Mouse (Mus musculus): ENCODE measurements around the gene Abcc3.
A peak's percentile ranks its signal among the peaks of the same experiment; 100 is the strongest.

The Abcc3 gene

DNA sequence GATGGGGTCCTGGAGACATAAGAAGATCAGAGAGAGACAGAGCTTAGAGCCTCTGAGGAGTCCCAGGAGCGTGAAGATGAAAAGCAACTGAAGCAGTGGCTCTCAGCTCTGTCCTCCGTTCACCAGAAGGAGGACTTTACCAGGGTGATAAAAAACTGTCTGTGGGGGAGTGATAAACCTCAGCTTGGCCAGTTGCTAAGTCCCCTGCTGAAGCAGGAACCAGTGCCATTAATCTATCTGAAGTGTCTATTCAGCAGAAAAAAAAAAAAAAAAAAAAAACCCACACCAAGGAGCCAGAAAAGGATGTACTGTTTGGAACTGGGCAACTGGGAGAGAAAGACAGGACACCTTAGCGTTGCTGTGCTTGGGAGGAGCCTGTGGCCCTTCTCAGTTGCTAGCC is 41.7 kb downstream of the Abcc3 start:
- no peak for DNase-seq (ENCODE audit: low read depth)

DNA sequence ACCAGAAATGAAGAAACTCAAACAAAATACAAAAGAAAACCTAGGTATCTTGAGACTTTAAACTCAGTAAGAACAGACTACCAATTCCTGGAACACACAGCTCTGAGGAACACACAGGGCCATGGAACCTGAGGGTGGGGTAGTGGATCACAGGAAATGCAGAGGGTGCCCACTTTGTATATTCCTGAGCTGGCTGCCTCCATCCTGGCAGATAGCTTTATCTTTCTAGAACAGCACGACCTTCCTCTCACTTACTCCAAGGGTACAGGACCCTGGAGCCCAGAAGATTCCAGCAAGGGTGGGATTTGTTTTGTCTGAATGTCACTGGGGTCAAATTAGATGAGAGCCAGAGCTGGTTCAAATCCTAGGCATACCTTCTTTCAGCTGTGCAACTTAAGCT is 42.5 kb downstream of the Abcc3 start:
- no peak for DNase-seq (ENCODE audit: low read depth)

DNA sequence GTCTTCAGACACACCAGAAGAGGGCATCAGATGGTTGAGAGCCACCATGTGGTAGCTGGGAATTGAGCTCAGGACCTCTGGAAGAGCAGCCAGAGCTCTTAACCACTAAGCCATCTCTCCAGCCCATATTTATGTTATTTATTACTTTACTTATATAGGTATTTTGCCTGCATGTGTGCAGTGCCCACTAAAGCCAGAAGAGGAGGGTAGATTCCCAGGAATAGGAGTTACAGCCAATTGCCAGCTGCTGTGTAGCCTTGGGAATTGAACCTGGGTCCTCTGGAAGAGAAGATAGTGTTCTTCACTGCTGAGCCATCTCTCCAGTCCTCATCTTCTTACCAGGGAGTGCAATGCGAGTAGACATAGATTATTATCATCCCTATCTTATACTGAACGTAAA is 43.0 kb downstream of the Abcc3 start:
- no peak for DNase-seq (ENCODE audit: low read depth)

DNA sequence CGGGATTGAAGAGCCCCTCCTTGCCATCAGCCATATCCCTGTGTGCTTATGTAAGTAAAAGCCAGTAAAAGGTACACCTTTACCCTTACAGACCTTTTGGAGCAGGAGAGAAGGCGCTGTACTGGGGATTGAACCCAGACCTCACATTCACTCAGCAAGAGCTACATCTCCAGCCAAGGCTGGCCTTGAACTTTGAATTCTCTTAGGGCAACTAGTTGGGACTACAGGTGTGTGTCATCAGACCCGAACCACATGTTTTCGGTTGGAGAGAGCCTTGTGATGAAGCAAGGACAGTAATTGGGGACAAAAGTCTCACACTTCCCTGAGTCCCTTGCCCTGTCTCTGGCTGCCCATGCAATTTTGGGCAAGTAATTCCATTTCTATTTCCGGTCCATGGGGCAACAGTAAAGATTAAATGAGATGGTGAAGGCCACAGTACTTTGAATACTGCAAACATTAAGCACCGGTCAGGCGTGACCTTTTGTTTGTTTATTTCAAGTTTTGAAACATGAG is 45.7 kb downstream of the Abcc3 start:
- no peak for DNase-seq (ENCODE audit: low read depth)

DNA sequence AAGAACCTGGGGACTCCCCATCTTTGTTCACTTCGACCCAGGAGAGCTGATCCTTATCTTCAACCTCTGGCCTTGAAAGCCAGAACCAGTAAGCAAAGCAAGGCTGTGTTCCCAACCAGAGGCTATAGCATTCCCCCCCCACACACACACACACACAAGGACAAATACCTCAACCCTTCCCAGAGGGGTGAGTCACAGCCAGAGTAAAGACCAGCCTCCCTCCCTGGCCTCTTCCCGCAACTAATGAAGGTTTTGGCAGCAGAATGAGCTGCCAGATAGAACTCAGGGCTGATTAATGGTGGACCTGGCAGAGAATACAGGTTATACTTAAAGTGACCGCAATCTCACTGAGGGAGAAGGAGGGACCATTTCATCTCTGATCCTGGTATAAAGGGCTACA is 46.2 kb downstream of the Abcc3 start:
- peak; percentile 96 for DNase-seq (ENCODE audit: low read depth)

DNA sequence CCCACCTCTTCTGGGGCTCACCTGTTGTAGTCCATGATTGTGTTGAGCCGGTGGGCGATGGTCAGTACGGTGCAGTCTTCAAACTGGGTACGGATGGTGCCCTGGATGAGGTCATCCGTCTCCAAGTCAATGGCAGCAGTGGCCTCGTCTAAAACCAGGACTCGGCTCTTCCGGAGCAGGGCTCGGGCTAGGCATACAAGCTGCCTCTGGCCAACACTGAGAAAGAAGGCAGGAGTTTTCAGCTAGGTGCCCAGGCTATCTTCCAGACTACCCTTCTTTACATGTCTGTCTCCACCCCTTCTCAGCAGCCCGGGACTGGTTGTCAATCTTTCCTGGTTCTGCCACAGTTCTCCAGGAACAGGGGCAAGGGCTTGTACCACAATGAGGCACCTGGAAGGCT is 46.9 kb downstream of the Abcc3 start:
- DNase-seq (ENCODE audit: low read depth) = no peak

DNA sequence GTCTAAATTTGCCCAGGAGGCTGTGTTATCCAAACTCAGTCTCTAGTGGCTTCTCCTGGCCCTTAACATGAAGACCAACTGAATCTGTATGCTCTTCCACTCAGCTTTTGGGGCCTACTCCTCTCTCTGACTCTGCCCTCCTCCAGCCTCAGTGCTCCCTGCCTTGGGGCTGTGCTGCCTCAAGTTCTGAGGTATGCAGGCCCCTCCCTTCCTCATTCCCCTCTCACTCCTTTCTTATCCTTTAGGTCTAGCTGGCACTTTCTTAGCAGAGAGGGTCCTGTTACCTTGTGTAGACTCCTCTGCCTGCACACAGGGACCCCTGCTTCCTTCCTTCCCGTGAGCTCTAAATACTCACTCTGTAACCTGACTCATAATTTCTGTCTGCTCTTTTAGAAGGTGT is 48.3 kb downstream of the Abcc3 start:
- DNase-seq (ENCODE audit: low read depth) = no peak

DNA sequence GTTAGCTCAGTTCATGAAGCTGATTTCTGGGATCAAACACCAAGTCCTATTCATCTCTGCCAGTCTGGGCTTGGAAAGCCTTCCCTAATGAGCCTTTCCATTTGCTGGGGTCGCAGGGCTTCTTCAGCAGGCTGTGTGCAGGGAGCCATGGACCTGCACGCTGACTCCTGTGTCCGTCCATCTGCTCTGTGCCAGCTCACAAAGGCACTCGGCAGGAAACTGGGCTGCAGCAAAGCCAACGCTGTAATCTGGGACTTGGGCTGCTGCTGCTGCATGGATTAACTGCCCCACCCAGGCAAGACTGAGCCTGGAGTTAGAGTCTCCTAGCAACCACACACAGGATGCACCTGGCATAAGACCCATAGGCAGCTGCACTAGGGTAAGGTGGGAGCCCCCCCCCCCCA is 48.8 kb downstream of the Abcc3 start:
- no peak for DNase-seq (ENCODE audit: low read depth)

DNA sequence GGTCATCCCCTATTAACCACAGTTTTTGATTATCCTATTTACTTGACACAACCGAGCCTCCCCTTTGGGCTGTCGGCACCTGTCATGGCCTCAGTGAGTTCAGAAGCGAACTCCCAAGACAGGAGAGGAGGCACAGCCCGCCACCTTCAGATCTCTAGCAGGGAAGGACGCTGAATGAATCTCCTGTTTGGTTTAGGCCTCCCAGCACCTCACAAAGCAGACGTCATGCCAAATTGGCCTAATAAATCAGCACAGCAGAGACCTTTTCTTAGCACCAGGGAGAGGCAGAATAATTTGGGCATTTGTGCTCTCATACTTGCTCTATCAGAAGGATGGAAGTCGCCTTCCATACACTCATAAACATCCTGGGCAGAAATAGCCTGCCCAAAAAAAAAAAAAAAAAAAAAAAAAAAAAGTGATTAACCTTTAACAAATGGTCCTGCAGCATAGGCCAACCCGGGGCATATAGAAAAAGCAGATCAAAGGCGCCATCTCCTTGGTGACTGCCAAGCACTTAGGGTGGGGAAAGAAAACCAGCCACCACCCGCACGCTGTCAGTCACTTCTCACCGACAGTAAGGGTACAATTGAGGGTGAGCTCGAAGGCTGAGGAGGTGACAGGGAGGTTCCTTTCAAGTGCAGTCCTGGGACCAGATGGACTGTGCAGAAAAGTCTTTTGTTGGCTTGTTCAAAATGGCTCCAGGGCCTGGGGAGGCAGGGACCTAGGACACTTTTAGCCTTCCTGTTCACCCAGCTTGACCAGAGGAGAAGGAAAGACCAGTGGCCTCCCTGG is 50.5 kb downstream of the Abcc3 start:
- no peak for DNase-seq (ENCODE audit: low read depth)

DNA sequence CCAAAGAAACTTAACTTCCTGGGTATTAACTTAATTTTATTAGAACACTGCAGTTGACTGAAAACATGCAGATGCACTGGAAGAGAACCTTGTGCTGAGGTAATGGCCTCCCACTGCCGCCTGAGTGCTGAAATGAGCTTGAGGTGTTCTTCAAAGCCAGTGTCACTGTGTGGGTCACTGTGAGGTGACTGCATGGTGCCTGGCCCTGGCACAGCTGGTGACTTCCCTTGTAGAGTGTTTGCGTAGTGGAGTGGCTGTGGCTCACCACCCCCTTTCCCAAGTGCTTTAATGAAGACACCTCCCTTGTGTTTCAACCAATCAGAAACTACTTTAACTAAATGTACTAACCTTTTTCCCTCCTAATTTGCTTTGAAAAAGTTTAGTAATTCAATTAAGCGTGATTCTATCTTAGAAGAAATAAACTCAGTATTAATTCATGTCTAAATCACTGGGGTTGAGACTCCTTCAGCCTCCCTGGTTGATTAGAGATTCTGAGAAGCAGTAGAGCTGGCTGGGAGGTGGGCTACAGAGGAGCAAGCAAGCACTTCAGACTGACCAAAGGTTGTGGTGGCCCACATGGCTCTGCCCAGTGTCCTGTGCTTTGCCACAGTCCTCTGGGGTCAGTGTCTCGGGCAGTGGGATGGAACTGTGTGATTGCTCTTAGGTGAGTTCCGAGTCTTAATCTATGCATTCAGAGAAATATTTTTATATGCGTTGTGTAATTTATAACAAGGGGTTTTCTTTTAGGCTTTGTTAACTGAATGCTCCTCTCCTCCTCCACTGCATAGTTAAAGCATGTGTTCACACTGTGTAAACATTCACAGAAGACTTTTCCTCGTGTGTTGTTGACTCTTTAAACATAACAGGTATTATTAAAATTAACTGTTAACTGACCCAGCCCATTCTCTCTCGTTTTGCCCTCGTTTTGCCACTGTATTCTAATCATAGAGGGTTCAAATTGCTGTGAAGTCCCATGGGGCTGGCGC is 51.6 kb downstream of the Abcc3 start:
- DNase-seq (ENCODE audit: low read depth) = no peak

DNA sequence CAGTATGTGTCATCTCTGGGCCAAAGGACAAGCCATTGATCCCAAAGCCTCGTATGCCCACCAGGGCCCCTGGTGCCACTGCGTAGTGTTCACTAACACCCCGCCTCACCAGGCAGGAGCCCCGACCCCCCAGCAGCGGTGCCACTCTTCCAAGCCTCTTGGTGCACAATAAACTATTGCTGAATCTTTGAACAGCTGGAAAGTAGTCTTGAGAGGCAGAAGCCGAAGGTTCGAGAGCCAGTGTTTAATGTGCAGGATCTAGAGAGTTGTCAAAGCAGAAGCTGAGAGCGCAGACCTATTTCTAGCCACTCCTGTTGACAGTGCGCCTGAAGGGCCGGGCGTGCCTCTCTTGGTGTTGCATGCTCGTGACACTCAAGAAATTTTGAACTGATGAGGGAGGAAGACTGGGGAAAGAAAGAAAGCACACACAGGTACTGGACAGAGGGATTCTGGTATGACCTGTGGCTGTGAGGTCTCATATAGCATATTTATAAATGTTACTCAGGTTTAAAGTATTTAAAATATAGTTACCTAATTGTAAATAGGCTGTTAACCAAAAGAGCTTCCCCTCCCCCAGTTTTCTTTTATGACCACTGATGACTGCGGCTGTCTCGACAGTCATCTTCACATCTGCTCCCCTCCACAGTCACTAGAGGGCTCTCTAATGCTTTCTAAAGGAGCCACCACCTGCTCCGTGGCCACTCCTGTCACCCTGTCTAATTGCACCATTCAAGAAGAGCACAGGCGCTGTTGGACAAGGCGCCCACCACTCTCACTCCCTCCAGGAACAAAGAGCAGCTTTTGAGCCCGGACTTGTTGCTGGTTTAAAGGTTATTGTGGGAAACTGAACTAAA is 52.8 kb downstream of the Abcc3 start:
- peak; percentile 74 for DNase-seq (ENCODE audit: low read depth)

DNA sequence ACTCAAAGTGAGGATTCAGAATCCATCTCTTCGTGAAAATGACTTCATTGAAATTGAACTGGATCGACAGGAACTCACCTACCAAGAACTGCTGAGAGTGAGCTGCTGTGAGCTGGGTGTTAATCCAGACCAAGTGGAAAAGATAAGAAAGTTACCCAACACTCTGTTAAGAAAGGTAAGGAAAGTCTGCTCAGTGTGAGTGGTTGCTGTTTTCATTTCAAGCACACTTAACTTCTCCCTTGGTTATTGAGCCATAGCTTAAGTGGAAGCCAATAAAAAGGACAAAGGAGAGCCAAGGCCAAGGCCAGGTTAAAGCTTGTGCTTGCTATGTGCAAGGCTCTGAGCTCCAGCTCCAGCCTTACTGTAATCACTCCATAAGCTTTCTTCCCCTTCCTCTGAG is 54.5 kb downstream of the Abcc3 start:
- no peak for DNase-seq (ENCODE audit: low read depth)

DNA sequence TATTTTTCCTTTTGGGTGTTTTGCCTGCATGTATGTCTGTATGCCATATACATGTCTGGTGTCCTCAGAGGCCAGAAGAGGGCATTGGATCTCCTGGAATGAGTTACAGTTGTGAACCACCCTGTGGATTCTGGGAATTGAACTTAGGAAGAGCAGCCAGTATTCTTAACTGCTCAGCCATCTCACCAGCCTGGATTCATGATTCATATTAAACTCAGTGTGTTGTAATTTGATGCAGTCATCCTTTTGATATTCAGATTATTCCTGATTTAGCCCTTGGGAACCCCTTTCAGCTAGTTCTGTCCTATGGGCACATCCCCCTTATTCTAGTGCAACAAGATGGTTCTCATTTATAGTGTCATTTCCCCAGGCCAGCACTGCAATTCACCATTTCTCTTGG is 56.2 kb downstream of the Abcc3 start:
- DNase-seq (ENCODE audit: low read depth) = peak; percentile 74

DNA sequence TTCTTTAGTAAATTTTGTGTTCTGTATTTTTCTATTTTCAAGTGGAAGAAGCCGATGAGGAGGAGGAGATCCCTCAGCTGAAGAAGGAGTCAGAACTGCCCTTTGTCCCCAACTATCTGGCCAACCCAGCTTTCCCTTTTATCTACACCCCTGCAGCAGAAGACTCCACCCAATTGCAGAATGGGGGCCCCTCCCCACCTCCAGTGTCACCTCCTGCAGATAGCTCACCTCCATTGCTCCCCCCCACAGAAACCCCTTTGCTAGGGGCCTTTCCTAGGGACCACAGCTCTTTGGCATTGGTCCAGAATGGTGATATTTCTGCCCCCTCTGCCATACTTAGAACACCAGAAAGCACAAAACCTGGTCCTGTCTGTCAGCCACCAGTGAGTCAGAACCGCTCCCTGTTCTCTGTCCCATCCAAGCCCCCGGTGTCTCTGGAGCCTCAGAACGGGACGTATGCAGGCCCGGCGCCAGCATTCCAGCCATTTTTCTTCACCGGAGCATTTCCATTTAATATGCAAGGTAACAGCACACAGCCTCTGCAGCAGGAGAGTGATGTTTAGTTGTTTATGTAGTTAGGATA is 58.3 kb downstream of the Abcc3 start:
- DNase-seq (ENCODE audit: low read depth) = no peak

DNA sequence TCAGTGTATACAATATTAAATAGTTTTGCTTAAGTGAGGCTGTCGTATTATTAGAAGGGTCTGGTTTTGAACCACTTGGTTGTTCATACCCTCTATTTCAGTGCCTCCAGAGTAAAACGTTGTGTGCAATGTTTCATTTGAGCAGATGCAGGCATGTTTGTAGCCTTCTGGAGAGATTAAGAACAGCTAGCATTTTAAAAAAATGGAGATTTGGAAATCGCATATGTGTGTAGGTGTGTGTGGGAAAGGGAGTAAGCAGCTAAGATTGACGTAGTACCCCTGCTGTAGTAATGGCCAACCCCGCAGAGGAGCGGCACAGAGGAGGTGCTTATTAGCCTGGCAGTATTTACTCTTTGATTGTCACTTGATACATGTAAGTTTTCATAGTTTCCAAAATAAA is 60.1 kb downstream of the Abcc3 start:
- DNase-seq (ENCODE audit: low read depth) = no peak

DNA sequence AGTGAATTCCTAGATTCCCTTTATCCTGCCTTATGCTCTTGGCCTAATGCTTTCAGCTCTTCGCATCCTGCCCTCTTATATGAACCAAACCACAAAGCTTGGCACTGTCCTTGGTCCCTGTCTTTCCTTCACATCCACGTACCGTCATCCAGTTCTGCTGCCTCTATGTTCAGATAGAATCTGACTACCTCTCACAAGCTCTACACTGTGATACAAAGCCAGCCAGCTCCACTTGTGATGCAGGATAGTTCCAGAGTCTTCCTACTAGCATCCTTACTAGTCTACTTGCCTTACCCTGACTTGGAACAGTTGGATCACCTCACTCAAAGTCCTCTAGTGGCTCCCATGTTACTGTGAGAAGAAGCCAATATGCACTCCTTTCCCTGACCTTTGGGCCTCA is 62.6 kb downstream of the Abcc3 start:
- no peak for DNase-seq (ENCODE audit: low read depth)

DNA sequence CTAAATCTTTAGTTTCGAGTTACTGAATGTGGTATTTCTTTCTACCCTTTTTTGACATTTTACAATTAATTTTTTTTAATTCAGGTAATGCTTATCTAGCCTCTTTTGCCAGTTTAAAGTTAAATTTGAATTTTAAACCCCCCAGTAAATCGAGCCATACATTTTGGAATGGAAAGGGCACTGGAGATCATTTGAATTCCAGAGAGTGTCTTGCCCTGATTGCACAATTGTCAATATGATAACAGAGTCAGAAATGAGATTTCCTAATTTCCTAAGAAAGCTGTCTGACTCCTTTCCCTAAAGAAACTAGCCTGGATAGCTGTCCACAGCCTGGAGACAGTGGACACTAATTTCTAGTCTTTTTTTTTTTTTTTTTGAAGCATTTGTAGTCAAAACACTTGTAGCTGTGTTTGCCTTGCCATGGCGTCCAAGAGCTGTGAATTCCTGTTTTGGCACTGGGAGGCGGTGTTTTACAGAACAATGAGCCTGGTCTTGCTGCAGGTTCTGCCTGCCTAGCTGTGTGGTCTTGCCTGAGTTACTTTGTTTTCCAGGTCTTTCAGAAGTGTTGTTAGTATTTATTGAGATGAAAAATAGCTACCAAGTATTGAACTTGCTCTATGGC is 63.4 kb downstream of the Abcc3 start:
- peak; percentile 88 for DNase-seq (ENCODE audit: low read depth)

DNA sequence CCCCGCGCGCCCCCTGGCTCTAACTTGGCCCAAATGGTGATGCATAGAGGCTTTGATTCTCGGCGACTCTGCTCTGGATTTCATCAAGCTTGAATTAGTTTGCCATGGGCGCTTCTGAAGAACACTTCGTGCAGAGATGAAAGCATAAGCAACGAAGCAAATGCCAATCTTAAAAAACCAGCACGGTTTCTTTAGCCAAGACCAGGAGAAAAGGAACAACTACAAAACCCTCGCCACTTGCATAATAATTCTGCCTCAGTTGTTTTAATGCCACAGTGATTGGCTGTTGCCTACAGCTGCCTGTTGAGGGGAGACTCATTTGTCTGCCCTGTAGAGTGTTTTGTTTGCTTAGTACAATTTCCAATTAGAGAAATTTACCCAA is 64.2 kb downstream of the Abcc3 start:
- no peak for DNase-seq (ENCODE audit: low read depth)

DNA sequence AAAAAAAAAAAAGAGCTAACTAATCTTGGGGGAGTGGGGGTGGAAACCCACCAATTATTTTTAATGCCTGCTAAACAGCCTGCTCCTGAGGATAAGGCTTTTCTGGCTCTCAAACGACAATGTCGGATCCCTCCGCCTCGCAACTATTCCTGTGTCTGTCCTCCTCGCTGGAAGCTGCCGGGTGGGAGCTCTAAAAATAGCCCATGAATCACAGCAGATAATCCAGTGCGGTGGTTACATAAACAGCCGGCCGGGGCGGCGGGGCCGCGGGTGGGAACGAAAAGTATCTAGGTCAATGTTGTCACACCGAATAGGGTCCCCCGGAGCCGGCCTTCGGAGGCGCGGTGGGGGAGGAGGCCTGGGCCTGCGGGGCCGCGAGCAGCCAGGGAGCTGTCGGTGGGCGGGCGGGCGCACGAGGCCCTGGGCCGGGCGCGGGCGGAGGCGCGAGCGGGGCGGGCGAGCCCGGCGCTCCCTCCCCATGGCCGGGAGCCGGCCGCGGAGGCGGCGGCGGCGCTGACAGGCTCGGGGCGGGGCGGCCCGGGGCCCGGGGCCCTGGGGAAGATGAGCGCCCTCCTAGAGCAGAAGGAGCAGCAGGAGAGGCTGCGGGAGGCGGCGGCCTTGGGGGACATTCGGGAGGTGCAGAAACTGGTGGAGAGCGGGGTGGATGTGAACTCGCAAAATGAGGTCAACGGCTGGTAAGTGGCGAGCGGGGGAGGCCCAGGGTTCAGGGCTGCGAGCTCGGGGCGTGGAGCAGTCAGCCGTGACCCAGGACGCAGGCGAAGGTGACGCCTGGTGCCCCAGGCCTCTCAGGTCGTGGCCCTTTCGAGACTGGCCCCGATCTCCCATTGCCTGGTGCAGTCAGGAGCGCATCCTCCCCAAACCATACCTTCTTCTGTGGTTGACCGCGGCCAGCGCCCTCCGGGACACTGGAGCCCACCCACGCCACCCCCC is 64.8 kb downstream of the Abcc3 start, which contains the start of gene Ankrd40:
Ankrd40 (plus strand) TSS at position 309 of the 951 bp plus-strand sequence.
- DNase-seq (ENCODE audit: low read depth) = peak; percentile 97

DNA sequence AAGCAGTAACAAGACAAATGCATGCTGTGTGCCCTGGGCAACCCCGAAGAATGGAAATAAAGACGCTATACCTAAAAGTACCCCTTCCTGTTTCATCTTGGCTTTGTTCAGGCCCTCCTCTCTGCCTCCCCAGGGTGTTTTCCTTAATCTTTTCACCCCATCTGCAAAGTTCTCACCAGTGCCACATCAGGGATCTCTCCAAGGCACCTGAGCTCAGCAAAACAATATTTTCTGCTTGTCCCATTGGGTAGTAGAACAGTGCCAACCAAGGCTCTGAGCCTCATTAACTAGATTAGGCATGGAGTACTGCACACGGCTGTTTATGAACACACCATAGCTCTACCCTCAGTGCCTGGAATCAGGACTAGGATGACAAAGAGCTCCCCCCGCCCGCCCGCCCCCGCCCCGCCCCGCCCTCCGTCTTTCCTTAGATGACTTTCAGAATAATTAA is 65.8 kb downstream of the Abcc3 start:
- peak; percentile 53 for DNase-seq (ENCODE audit: low read depth)

All from NIH3T3 (cell line).